Mouse (Mus musculus): ENCODE data around the gene Nfib. TPM values are rescaled to one million over a fixed set of nuclear protein-coding genes. Genes with fewer than 3 reads are reported as not detected.

The Nfib gene
- polyA plus RNA-seq, 1 experiment from 2014 or later = 164 TPM

DNA sequence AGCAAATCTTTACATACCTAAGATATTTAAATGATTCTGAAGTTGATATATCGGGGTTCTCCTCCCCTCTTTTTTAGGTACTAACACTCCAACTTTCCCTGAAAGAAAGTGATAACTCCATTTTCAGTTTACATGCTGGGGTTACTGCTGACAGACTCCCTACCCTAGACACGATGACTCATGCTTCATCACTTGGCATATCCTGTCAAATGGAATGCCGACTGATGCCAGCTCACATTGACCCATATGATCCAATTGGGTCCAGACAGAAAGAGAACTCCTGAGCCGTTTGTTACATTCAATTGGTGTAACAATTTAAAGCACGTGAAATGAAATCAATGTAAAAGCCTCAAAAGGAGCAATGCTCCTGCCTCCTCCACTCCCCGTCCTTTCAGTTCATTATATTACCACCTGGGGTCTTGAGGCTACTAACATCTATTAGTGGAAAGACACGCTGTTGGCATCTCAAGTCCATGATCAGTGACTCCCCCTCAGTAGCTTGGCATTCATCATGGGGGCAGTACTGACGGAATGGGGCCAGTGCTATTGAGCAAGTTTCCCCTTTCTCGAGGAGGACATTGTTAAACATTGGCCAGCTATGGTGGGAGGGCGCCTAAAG is 155.7 kb downstream of the Nfib start:
- H3K27ac ChIP-seq (ENCODE audit: low read depth, low read length) = no peak overlapping the region
- H3K36me3 ChIP-seq (ENCODE audit: control insufficient read depth, insufficient read depth, low read length) = peaks cover 12% of the 10 kb centered on the region; the same call in 1 of the 2 replicates
- ATAC-seq (0 out of 2 replicates have a peak, but pooled peaks have one; percentile 34), DNase-seq (ENCODE audit: low spot score) (no peak)
- no peak overlapping the region for H3K9ac ChIP-seq (ENCODE audit: low read length)
- 67% methylated on average over 10 of the region's 10 CpGs for WGBS
- H3K4me1 ChIP-seq (ENCODE audit: control insufficient read depth, insufficient read depth, low read length) = peaks cover 6% of the 10 kb centered on the region
- H3K4me3 ChIP-seq (ENCODE audit: low read depth, low read length) = no peak overlapping the region
- no peak overlapping the region for H3K4me2 ChIP-seq (ENCODE audit: low read length)
- no peaks in the 10 kb centered on the region for H3K27me3 ChIP-seq (replicated peaks; ENCODE audit: control insufficient read depth, insufficient read depth, low read length)
- H3K9me3 ChIP-seq (replicated peaks; ENCODE audit: control insufficient read depth, low read length) = no peaks in the 10 kb centered on the region

DNA sequence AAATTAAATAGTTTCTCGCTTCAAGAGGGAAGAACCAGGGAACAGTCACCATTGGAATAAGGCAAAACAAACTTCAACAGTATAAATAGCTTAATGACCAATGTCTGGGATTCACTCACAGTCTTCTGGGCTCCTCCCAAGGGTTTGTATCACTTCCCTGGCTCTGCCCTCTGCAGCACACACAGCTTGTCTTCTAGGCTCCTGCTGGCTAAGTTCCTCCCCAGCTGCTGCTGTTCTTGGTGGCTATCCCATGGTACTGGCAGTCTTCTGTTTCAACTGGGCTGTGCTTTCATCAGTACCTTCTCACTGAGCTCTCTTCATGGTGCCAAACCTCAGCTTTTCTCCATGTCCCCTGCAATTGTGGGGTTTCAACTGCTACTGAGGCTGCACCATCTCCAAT is 157.3 kb downstream of the Nfib start:
- H3K9ac ChIP-seq (ENCODE audit: low read length) = no peak overlapping the region
- no peak overlapping the region for H3K4me2 ChIP-seq (ENCODE audit: low read length)
- DNase-seq (ENCODE audit: low spot score) (no peak), ATAC-seq (no peak)
- H3K4me3 ChIP-seq (ENCODE audit: low read depth, low read length) = no peak overlapping the region
- H3K27me3 ChIP-seq (replicated peaks; ENCODE audit: control insufficient read depth, insufficient read depth, low read length) = no peaks in the 10 kb centered on the region
- WGBS = 97% methylated on average over 1 of the region's 1 CpGs
- H3K36me3 ChIP-seq (ENCODE audit: control insufficient read depth, insufficient read depth, low read length) = peaks cover 12% of the 10 kb centered on the region; the same call in 1 of the 2 replicates
- no peaks in the 10 kb centered on the region for H3K9me3 ChIP-seq (replicated peaks; ENCODE audit: control insufficient read depth, low read length)
- H3K27ac ChIP-seq (ENCODE audit: low read depth, low read length) = no peak overlapping the region
- peaks cover 18% of the 10 kb centered on the region for H3K4me1 ChIP-seq (ENCODE audit: control insufficient read depth, insufficient read depth, low read length)

DNA sequence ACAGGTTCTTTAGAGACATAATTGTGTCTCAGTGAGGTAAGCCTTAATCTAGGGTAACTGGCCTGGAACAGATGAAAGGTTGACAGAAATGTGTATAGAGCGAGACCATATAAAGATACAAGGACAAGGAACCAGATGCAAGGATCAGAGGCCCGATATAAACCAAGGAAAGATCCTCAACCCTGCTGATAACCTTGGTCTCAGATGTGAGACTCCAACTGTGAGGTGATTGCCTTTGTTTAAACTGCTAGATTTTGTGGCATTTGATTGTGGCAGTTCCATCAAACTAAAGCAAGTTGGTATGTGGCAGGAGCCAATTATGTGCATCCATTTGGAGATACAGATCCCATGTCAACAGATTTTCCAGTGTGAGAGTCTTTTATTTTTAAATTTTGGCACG is 161.6 kb downstream of the Nfib start:
- WGBS = 62% methylated on average over 3 of the region's 3 CpGs
- Histone ChIP-seq H3K9me3 (replicated peaks; ENCODE audit: control insufficient read depth, low read length) (no peaks in the 10 kb centered on the region), H3K9ac (ENCODE audit: low read length) (no peak overlapping the region), H3K4me1 (ENCODE audit: control insufficient read depth, insufficient read depth, low read length) (peaks cover 23% of the 10 kb centered on the region), H3K27me3 (replicated peaks; ENCODE audit: control insufficient read depth, insufficient read depth, low read length) (no peaks in the 10 kb centered on the region), H3K27ac (ENCODE audit: low read depth, low read length) (0 out of 2 replicates have a peak overlapping the region, but pooled peaks have one; percentile 35), H3K4me3 (ENCODE audit: low read depth, low read length) (no peak overlapping the region), H3K4me2 (ENCODE audit: low read length) (no peak overlapping the region), H3K36me3 (ENCODE audit: control insufficient read depth, insufficient read depth, low read length) (peaks cover 12% of the 10 kb centered on the region; the same call in 1 of the 2 replicates)
- no peak for ATAC-seq
- peak; percentile 39 for DNase-seq (ENCODE audit: low spot score)

DNA sequence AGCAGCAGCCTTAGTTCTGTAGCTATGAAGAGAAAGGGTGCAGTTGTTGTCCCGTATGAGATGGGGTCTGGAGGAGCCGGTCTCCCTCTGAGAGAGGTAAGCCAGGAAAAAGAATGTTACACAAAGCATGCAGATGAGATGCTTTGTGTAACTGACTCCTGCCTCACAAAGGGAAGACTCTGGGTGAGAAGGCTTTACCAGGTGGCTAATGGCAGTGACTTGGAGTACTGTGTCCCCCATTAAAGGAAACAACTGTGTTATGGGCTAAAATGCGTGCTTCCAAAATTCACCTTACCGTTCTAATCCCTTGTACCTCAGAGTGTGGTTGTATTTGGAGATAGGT is 162.2 kb downstream of the Nfib start:
- no peaks in the 10 kb centered on the region for H3K27me3 ChIP-seq (replicated peaks; ENCODE audit: control insufficient read depth, insufficient read depth, low read length)
- 0 out of 2 replicates have a peak overlapping the region, but pooled peaks have one; percentile 16 for H3K27ac ChIP-seq (ENCODE audit: low read depth, low read length)
- no peak overlapping the region for H3K9ac ChIP-seq (ENCODE audit: low read length)
- H3K4me3 ChIP-seq (ENCODE audit: low read depth, low read length) = no peak overlapping the region
- WGBS = 42% methylated on average over 4 of the region's 4 CpGs
- peaks cover 23% of the 10 kb centered on the region for H3K4me1 ChIP-seq (ENCODE audit: control insufficient read depth, insufficient read depth, low read length)
- no peak for ATAC-seq
- no peak for DNase-seq (ENCODE audit: low spot score)
- H3K9me3 ChIP-seq (replicated peaks; ENCODE audit: control insufficient read depth, low read length) = no peaks in the 10 kb centered on the region
- peaks cover 12% of the 10 kb centered on the region; the same call in 1 of the 2 replicates for H3K36me3 ChIP-seq (ENCODE audit: control insufficient read depth, insufficient read depth, low read length)
- H3K4me2 ChIP-seq (ENCODE audit: low read length) = no peak overlapping the region

DNA sequence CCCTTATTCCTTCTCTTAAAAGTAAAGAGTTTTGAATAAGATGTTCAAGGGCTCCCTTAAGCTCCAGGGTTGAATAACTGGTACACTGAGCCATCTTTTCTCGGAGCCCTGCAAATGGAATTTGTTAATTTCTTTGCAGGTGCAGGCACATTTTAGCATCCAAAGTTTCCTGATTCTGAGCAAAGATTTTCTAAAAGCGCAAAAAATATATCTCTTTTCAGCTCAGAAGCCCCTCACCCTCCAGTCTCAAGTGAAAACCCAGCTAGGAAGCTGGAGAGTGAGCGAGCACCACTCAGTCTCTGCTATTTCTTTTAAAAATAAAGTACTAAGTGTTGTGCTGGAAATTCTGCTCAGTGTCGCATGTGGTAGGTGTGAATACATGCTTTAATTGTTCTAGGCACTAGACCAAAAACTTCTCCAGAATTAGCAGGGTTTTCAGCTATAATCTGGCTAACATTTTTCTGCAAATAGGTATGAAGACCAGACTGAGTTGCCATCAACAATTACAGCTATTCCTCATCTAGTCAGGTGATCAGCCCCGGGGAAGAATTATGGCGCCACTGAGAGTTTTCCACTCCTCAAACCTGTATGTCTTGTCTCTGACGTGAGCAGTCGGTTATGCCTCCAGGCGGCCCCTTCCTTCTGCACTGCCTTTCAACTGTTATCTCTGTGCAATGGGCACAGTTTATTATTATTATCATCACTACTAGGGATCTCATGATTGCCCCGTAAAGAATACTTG is 162.7 kb downstream of the Nfib start:
- DNase-seq (ENCODE audit: low spot score) (peak; percentile 27), ATAC-seq (no peak)
- Histone ChIP-seq H3K9me3 (replicated peaks; ENCODE audit: control insufficient read depth, low read length) (no peaks in the 10 kb centered on the region), H3K4me3 (ENCODE audit: low read depth, low read length) (no peak overlapping the region), H3K36me3 (ENCODE audit: control insufficient read depth, insufficient read depth, low read length) (peaks cover 11% of the 10 kb centered on the region; the same call in 1 of the 2 replicates), H3K27ac (ENCODE audit: low read depth, low read length) (no peak overlapping the region), H3K4me1 (ENCODE audit: control insufficient read depth, insufficient read depth, low read length) (peaks cover 23% of the 10 kb centered on the region), H3K27me3 (replicated peaks; ENCODE audit: control insufficient read depth, insufficient read depth, low read length) (no peaks in the 10 kb centered on the region), H3K9ac (ENCODE audit: low read length) (no peak overlapping the region), H3K4me2 (ENCODE audit: low read length) (no peak overlapping the region; the same call in 1 of the 2 replicates)
- 57% methylated on average over 10 of the region's 10 CpGs for WGBS

DNA sequence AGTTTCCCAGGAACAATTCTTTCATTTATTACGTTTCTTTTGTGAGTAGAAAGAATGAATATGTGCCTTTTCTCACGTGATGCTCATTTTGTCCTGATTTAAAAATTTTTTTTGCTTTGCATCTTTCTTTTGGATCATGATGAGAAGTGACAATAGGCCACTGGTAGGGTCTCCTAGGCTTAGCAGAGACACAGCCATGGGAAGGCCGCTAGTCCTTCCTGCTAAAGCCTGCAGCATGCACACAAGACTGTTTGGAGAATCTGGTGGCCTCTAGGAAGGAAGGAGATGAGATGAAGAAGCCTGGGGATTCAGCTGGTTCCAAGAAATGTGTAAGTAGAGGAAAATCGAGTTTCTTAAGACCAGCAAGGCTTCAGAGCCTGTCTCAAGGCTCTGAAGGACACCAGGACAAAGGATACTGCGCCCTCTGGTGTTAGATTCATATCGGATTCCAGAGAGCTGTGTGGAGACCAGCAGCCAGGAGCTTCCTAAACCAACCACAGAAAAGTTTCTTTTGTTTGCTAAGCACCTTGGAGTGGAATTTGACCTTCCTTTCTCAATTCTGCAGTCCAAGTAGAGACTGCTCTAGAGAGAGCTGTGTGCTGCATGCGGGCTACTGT is 163.5 kb downstream of the Nfib start:
- Histone ChIP-seq H3K9ac (ENCODE audit: low read length) (no peak overlapping the region), H3K27ac (ENCODE audit: low read depth, low read length) (no peak overlapping the region), H3K4me2 (ENCODE audit: low read length) (no peak overlapping the region; the same call in 1 of the 2 replicates), H3K4me1 (ENCODE audit: control insufficient read depth, insufficient read depth, low read length) (peaks cover 30% of the 10 kb centered on the region), H3K9me3 (replicated peaks; ENCODE audit: control insufficient read depth, low read length) (no peaks in the 10 kb centered on the region), H3K36me3 (ENCODE audit: control insufficient read depth, insufficient read depth, low read length) (peaks cover 5% of the 10 kb centered on the region; the same call in 1 of the 2 replicates), H3K27me3 (replicated peaks; ENCODE audit: control insufficient read depth, insufficient read depth, low read length) (no peaks in the 10 kb centered on the region), H3K4me3 (ENCODE audit: low read depth, low read length) (no peak overlapping the region)
- DNase-seq (ENCODE audit: low spot score) = peak; percentile 95
- peak; percentile 77 for ATAC-seq
- WGBS = 26% methylated on average over 7 of the region's 7 CpGs

DNA sequence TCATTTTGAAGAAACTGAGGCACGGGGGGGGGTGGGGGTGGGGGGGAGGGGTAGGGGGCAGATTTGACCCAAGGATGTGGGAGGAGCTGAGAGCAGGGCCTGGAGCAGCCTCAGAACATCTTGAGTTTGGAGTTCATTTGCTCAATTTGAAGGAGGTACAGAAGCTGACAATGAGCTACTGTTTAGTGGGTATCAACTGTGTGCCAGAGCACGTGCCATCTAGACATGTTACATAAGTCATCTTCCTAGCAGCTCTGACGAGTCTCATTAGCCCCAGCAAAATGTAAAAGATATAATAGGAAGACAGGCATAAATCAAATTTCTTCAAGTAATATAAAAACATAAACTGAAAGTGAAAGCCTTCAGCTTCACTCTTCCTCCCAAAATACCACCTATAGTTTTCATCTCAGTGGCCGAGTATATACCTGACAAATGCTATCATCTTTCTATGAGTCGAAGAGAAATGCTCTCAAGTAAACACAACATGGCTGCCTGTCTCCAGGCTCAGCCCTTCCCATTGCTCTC is 165.0 kb downstream of the Nfib start:
- WGBS = 44% methylated on average over 5 of the region's 5 CpGs
- no peaks in the 10 kb centered on the region for H3K36me3 ChIP-seq (ENCODE audit: control insufficient read depth, insufficient read depth, low read length)
- H3K4me3 ChIP-seq (ENCODE audit: low read depth, low read length) = no peak overlapping the region
- H3K4me1 ChIP-seq (ENCODE audit: control insufficient read depth, insufficient read depth, low read length) = peaks cover 45% of the 10 kb centered on the region
- peak overlapping the region; percentile 85 for H3K4me2 ChIP-seq (ENCODE audit: low read length)
- 0 out of 2 replicates have a peak, but pooled peaks cover 6% of the 10 kb centered on the region for H3K27me3 ChIP-seq (replicated peaks; ENCODE audit: control insufficient read depth, insufficient read depth, low read length)
- H3K9me3 ChIP-seq (replicated peaks; ENCODE audit: control insufficient read depth, low read length) = no peaks in the 10 kb centered on the region
- peak overlapping the region; percentile 79; the same call in 1 of the 2 replicates for H3K27ac ChIP-seq (ENCODE audit: low read depth, low read length)
- peak; percentile 57 for DNase-seq (ENCODE audit: low spot score)
- ATAC-seq = no peak
- H3K9ac ChIP-seq (ENCODE audit: low read length) = no peak overlapping the region; the same call in 1 of the 2 replicates

DNA sequence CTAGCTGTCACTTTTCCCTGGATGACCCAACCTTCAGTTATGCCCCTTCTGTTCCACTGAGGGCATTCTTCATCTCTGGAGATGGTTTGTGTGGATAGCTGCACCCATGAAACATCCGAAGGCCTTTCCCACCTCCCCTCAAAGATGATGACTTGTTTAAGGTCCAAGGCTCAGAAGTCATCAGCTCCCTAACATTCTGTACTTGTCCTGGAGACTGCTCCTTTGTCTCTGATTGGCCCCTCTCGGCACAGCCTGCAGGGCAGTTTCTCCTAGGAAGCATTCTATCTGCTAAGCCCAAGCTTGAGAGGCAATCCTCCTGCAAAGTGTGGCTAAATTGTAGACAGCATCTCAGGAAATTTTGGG is 165.5 kb downstream of the Nfib start:
- Histone ChIP-seq H3K36me3 (ENCODE audit: control insufficient read depth, insufficient read depth, low read length) (no peaks in the 10 kb centered on the region), H3K4me2 (ENCODE audit: low read length) (peak overlapping the region; percentile 85), H3K9me3 (replicated peaks; ENCODE audit: control insufficient read depth, low read length) (no peaks in the 10 kb centered on the region), H3K4me1 (ENCODE audit: control insufficient read depth, insufficient read depth, low read length) (peaks cover 49% of the 10 kb centered on the region), H3K4me3 (ENCODE audit: low read depth, low read length) (peak overlapping the region; percentile 40; the same call in 1 of the 2 replicates), H3K27me3 (replicated peaks; ENCODE audit: control insufficient read depth, insufficient read depth, low read length) (0 out of 2 replicates have a peak, but pooled peaks cover 10% of the 10 kb centered on the region), H3K27ac (ENCODE audit: low read depth, low read length) (peak overlapping the region; percentile 79), H3K9ac (ENCODE audit: low read length) (peak overlapping the region; percentile 75; the same call in 1 of the 2 replicates)
- 33% methylated on average over 2 of the region's 2 CpGs for WGBS
- ATAC-seq (no peak), DNase-seq (ENCODE audit: low spot score) (no peak)

All from forebrain, embryonic 14.5 days (tissue).